Mouse (Mus musculus) lung, embryonic 16.5 days (tissue): Measurements from ENCODE around the gene Fam84a. TPM values are rescaled to one million over a fixed set of nuclear protein-coding genes. Genes with fewer than 3 reads are reported as not detected.

ENCODE experiments used
- ATAC-seq: fragments of 200-750 bp; cut with Nextera tagmentation; 2 replicates; pipeline ENCODE4 v1.8.0; 2017; ENCODE audit warnings: low read depth, mild to moderate bottlenecking, moderate library complexity
- H3K27ac ChIP-seq: fragments of 300-500 bp; sonication (generic); 2 replicates; pipeline ENCODE4 v1.5.1; 2014; ENCODE audit warnings: mild to moderate bottlenecking, control low read depth, low read length
- H3K27me3 ChIP-seq: fragments of 300-500 bp; sonication (generic); 2 replicates; pipeline ENCODE4 v1.6.1; 2014; ENCODE audit warnings: low read depth, low read length, mixed read lengths; ENCODE audit not compliant: control insufficient read depth, insufficient read depth
- H3K36me3 ChIP-seq: fragments of 300-500 bp; sonication (generic); 2 replicates; pipeline ENCODE4 v1.6.1; 2014; ENCODE audit warnings: low read length; ENCODE audit not compliant: control insufficient read depth, insufficient read depth
- H3K4me1 ChIP-seq: fragments of 300-500 bp; sonication (generic); replicated peaks from 2 replicates; pipeline ENCODE4 v1.6.1; 2014; ENCODE audit warnings: low read length, mixed read lengths; ENCODE audit not compliant: control insufficient read depth, insufficient read depth
- H3K4me2 ChIP-seq: fragments of 300-500 bp; sonication (generic); 2 replicates; pipeline ENCODE4 v1.6.1; 2014; ENCODE audit warnings: low read depth, low read length, control low read depth
- H3K4me3 ChIP-seq: fragments of 300-500 bp; sonication (generic); 2 replicates; pipeline ENCODE4 v1.5.1; 2014; ENCODE audit warnings: mild to moderate bottlenecking, low read length, control low read depth
- H3K9ac ChIP-seq: fragments of 300-500 bp; sonication (generic); 2 replicates; pipeline ENCODE4 v1.6.1; 2014; ENCODE audit warnings: low read length, control low read depth
- H3K9me3 ChIP-seq: fragments of 300-500 bp; sonication (generic); 2 replicates; pipeline ENCODE4 v1.6.1; 2016; ENCODE audit warnings: low read length; ENCODE audit not compliant: control insufficient read depth
- WGBS: fragments of 180-500 bp; shearing (Covaris S2); extraction: QIAGEN DNeasy Blood & Tissue Kit; methylation state at CpG from one replicate; pipeline ENCODE4 v1.1.7; 2014; 5-methylcytosine and 5-hydroxymethylcytosine counted together
- polyA plus RNA-seq: library from polyadenylated mRNA; unstranded; fragments of >200 nt; fragmentation: Nextera tagmentation; extraction: Ambion mirVana; gene quantifications from 2 replicates; pipeline ENCODE4 v1.2.1, GENCODE M21; 2015

The Fam84a gene
- polyA plus RNA-seq, 1 experiment from 2014 or later = 4.8 TPM

DNA sequence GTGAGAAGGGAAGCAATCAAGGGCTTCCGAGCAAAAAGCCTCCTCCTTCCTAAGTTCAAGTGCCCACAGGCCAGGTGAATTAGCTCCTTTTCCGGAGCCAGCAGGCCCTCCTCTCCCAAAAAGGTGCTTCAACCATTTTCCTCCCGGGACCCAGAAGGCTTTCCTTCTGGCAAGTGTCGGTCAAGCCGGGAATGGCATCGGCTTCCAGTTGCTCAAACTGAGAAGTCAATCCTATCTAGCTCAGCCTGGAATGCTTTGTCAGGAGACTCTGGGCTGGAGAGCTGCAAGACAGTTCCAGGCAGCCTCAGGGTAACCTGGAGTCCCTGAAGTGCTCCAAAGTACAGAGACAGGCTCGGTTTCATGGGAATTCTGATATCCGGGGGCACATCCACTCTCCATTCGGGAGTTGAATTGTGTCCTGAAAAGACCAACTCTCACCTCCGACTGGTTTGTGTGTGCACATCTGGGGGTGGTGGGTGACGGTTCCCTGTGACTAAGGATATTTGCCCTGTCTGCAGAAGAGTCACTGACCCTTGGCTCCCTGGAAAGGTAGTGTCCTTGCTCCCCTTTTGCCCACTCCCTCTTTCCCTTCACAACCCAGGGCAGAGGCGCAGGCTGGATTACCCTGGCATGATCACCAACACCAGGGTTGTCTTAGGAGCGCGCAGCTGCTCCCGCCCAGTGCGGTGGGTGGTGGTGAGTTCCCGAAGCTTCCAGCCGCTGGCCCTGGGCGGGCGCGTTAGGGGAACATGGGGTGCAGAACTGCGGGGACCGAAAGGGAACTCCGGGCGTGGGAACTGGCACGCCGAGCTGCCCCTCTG, 2.6 kb downstream of the Fam84a start:
- H3K27me3 ChIP-seq = peaks cover 34% of the 10 kb centered on the region
- H3K9me3 ChIP-seq = no peaks in the 10 kb centered on the region
- WGBS = 12% methylated on average over 27 of the region's 27 CpGs
- H3K9ac ChIP-seq = peak overlapping the region; percentile 57
- H3K27ac ChIP-seq = no peak overlapping the region
- no peak for ATAC-seq
- no peaks in the 10 kb centered on the region for H3K36me3 ChIP-seq
- H3K4me3 ChIP-seq = peak overlapping the region; percentile 66
- peaks cover 17% of the 10 kb centered on the region for H3K4me1 ChIP-seq
- H3K4me2 ChIP-seq = peak overlapping the region; percentile 90

DNA sequence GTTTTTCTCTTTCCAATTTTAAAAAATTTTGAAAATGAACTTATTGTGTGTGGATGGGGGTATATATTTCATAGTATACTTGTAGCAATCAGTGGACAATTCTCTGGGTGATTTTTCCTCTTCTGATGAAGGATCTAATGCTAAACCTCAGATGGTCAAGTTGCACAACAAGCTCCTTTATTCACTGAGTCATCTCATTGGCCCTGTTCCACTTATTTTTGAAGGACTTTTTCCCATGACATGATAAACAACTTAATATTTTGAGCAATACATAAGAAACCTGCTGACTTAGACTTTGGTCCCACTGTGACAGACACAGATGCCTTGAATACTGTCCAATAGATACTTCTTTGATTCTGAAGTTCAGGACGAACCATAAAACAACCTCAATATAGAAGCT, 14.8 kb downstream of the Fam84a start:
- Histone ChIP-seq H3K9ac (no peak overlapping the region), H3K27me3 (no peaks in the 10 kb centered on the region), H3K36me3 (no peaks in the 10 kb centered on the region), H3K4me2 (no peak overlapping the region), H3K27ac (no peak overlapping the region), H3K9me3 (no peaks in the 10 kb centered on the region), H3K4me1 (no peaks in the 10 kb centered on the region), H3K4me3 (no peak overlapping the region)
- WGBS = 73% methylated on average over 1 of the region's 1 CpGs
- no peak for ATAC-seq

DNA sequence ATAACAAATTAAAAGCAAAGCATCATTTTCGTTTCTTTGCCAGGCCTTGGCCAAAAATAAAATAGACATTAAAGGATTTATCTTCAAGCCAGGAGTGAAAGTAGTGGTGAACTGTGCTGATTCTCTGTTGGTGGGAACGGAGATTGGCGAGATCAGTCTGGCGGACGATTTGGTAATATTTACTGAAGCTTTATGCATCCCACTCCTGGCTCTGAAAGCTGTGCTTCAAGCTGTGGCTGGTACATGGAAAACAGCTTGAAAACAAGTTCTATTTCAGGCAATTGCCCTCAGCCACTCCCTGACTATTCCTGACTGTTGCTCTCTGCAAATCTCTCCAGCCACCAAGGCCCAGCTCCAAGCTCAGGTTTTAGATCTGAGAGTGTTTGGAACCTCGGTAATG, 37.1 kb downstream of the Fam84a start:
- no peak overlapping the region for H3K27ac ChIP-seq
- H3K9ac ChIP-seq = no peak overlapping the region
- ATAC-seq = no peak
- no peak overlapping the region for H3K4me3 ChIP-seq
- H3K4me2 ChIP-seq = no peak overlapping the region
- WGBS = 60% methylated on average over 6 of the region's 6 CpGs
- no peaks in the 10 kb centered on the region for H3K27me3 ChIP-seq
- no peaks in the 10 kb centered on the region for H3K36me3 ChIP-seq
- H3K4me1 ChIP-seq = no peaks in the 10 kb centered on the region
- H3K9me3 ChIP-seq = no peaks in the 10 kb centered on the region

DNA sequence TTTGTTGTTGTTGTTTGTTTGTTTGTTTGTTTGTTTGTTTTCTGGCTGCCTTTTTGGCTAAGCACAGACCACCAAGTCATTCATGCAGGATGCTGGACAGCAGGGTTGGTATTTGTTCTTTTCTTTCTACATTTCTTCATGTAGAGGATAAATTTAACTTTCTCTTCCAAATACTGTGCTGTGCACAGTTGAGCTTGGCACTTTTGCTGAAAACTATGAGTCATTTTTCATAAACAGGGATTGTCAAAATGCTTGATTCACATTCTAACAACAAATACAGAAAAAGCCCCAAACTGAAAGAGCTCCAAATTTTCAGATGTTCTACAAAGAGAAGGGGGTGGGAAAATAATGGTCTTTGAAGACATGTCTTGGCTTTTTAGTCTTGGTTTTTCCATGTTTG, 54.9 kb downstream of the Fam84a start:
- Histone ChIP-seq H3K4me2 (no peak overlapping the region), H3K27me3 (no peaks in the 10 kb centered on the region), H3K9ac (no peak overlapping the region), H3K4me1 (no peaks in the 10 kb centered on the region), H3K27ac (no peak overlapping the region), H3K9me3 (no peaks in the 10 kb centered on the region), H3K4me3 (no peak overlapping the region), H3K36me3 (no peaks in the 10 kb centered on the region)
- ATAC-seq = no peak
